Mouse (Mus musculus): ENCODE data around the gene Immp2l.

GRCm38 (mm10) chr12:41483091-41483592, 459.3 kb downstream of the Immp2l start:
- TF ChIP-seq CTCF (conservative IDR thresholded peaks at IDR 0.05; ENCODE audit: insufficient read depth, insufficient read length, low read depth, low read length) (no peak), POLR2A (IDR thresholded peaks at IDR 0.05; ENCODE audit: low read depth, low read length) (no peak)

Measured in kidney, adult 2 months (tissue).